Mouse (Mus musculus) heart, adult 2 months (tissue): Measurements from ENCODE around the gene Rab30.

Source experiments
- CTCF ChIP-seq: fragments of 200-600 bp; IDR thresholded peaks from 2 replicates; pipeline ENCODE4 v1.8.1; 2022; ENCODE audit warnings: antibody characterized with exemption, mild to moderate bottlenecking, moderate library complexity
- EP300 ChIP-seq: fragments of 200-500 bp; IDR thresholded peaks from 2 replicates; pipeline ENCODE4 v1.6.1; 2011; ENCODE audit warnings: low read depth, low read length, control low read depth; ENCODE audit not compliant: insufficient read depth

GRCm38 (mm10) chr7:92740411-92741115 lies 840 bp upstream of the Rab30 start:
- TF ChIP-seq CTCF (no peak), EP300 (no peak)
